Comparison of ENCODE assay signal across 11 mouse cellular contexts in genomic region chr17:34879336-34879879, GRCm38 (mm10). TPM values are rescaled to one million over a fixed set of nuclear protein-coding genes. Genes with fewer than 3 reads are reported as not detected.
A peak's percentile ranks its signal among the peaks of the same experiment; 100 is the strongest.
DNase-seq lines count a peak whose midpoint lies in the region; ATAC-seq and TF ChIP-seq lines count a peak whose summit lies in the region.
"Had no signal": no experiment of that assay in that cellular context is flagged by ENCODE, and none has a peak within 500 bp of the region (broad histone marks: within the 10 kb centered on the region; RNA-seq: fewer than 3 reads in every experiment).

Gene Zbtb12 (plus strand): TSS chr17:34879483.

- DNase-seq in A20 (ENCODE audit: low read depth, low spot score) = peak; percentile 32
- DNase-seq in Patski (ENCODE audit: low read depth, low spot score) = no peak
- no peak for DNase-seq in frontal cortex, postnatal 14 days (ENCODE audit: low spot score in 2 of 2)
- DNase-seq in thymus, postnatal 0 days (ENCODE audit: low spot score) = no peak
- DNase-seq in adipocyte (ENCODE audit: low spot score) = no peak
- DNase-seq: cerebellum, postnatal 36 days; kidney, adult 2 months had no signal

- CTCF ChIA-PET in Patski (lab: Charles Lee) = interaction anchor here (1.4 to 2.5 kb wide), 2 partner anchors 13 to 23 kb away, joined by 3 to 15 read pairs; no protein-coding TSS in a partner anchor

- H3K9ac ChIP-seq in intestine, embryonic 16.5 days (ENCODE audit: low read depth, low read length) = peak within 1 kb of the TSS; percentile 1; the same call in 1 of the 2 replicates
- no peak within 1 kb of the TSS for H3K9ac ChIP-seq in intestine, embryonic 15.5 days
- H3K9ac ChIP-seq: limb, embryonic 15.5 days had no signal

- no peak for TF ChIP-seq CTCF in Patski (IDR thresholded peaks at IDR 0.05)

- H3K27me3 ChIP-seq in intestine, embryonic 16.5 days (replicated peaks; ENCODE audit: control insufficient read depth, insufficient read depth, low read length) = no peaks in the 10 kb centered on the region; the same call in 1 of the 2 replicates
- H3K27me3 ChIP-seq in intestine, embryonic 15.5 days (replicated peaks) = no peaks in the 10 kb centered on the region
- no peaks in the 10 kb centered on the region for H3K27me3 ChIP-seq in Patski

- H3K4me2 ChIP-seq in intestine, embryonic 16.5 days (ENCODE audit: low read depth, low read length) = no peak within 1 kb of the TSS
- H3K4me2 ChIP-seq in intestine, embryonic 15.5 days (replicated peaks) = no peak within 1 kb of the TSS
- H3K4me2 ChIP-seq: limb, embryonic 15.5 days had no signal

- H3K27ac ChIP-seq in intestine, embryonic 16.5 days (ENCODE audit: low read length) = no peak within 1 kb of the TSS
- no peak within 1 kb of the TSS for H3K27ac ChIP-seq in intestine, embryonic 15.5 days
- H3K27ac ChIP-seq: limb, embryonic 15.5 days had no signal

- POLR2A ChIA-PET in Patski (lab: Charles Lee) = interaction anchor here (0.7 kb wide), 1 partner anchor 18 kb away, joined by 3 read pairs; no protein-coding TSS in a partner anchor

- in situ Hi-C loops in Patski (cut with MboI; ENCODE audit: low pct_unique_long_range_greater_than_20kb) = no loop called here

- no peaks in the 10 kb centered on the region for H3K9me3 ChIP-seq in intestine, embryonic 16.5 days (ENCODE audit: control insufficient read depth, low read length)
- H3K9me3 ChIP-seq in intestine, embryonic 15.5 days = no peaks in the 10 kb centered on the region
- H3K9me3 ChIP-seq: limb, embryonic 15.5 days had no signal

- no peak for ATAC-seq in intestine, embryonic 16.5 days
- no peak for ATAC-seq in intestine, embryonic 15.5 days
- no peak for ATAC-seq in Patski
- peak; percentile 52; the same call in 1 of the 2 replicates for ATAC-seq in granulocyte monocyte progenitor cell, adult 5-6 weeks (replicated peaks; ENCODE audit: poor library complexity, severe bottlenecking)

- H3K4me3 ChIP-seq in intestine, embryonic 16.5 days (ENCODE audit: low read length) = no peak within 1 kb of the TSS
- H3K4me3 ChIP-seq in intestine, embryonic 15.5 days (replicated peaks) = no peak within 1 kb of the TSS
- H3K4me3 ChIP-seq: limb, embryonic 15.5 days had no signal

- WGBS in intestine, embryonic 16.5 days = 55% methylated on average over 11 of the region's 11 CpGs
- WGBS in intestine, embryonic 15.5 days = 59% methylated on average over 11 of the region's 11 CpGs

- H3K4me1 ChIP-seq in intestine, embryonic 16.5 days (ENCODE audit: control insufficient read depth, insufficient read depth, low read length) = 0 out of 2 replicates have a peak, but pooled peaks cover 2% of the 10 kb centered on the region
- peaks cover 12% of the 10 kb centered on the region; the same call in 1 of the 2 replicates for H3K4me1 ChIP-seq in intestine, embryonic 15.5 days (replicated peaks)

- H3K36me3 ChIP-seq in intestine, embryonic 16.5 days (ENCODE audit: control insufficient read depth, insufficient read depth, low read length) = no peaks in the 10 kb centered on the region
- H3K36me3 ChIP-seq in intestine, embryonic 15.5 days = no peaks in the 10 kb centered on the region
- H3K36me3 ChIP-seq: limb, embryonic 15.5 days had no signal

RNA-seq across cellular contexts. Expression of gene Zbtb12, which starts in this region (rescaled TPM):
- 1.5 and 1.7 TPM in 2 replicates for polyA plus RNA-seq in intestine, embryonic 16.5 days (2015; fragmentation: Nextera tagmentation; extraction: Ambion mirVana)
- polyA plus RNA-seq in intestine, embryonic 15.5 days (2015; fragmentation: Nextera tagmentation; extraction: Ambion mirVana) = 2.5 and 2.8 TPM in 2 replicates
- polyA plus RNA-seq in Patski (2021) = 33.5 TPM
- 12.2 and 14.2 TPM in 2 replicates for total RNA-seq in granulocyte monocyte progenitor cell, adult 5-6 weeks (2014; fragmentation: Nextera tagmentation)
- total RNA-seq in granulocyte monocyte progenitor cell, adult 5-6 weeks (2017) = 13.3 and 15.3 TPM in 2 replicates
- polyA plus RNA-seq in thymus, postnatal 0 days (2015; fragmentation: Nextera tagmentation; extraction: Ambion mirVana) = 1.6 and 1.7 TPM in 2 replicates
